Mouse (Mus musculus) intestine, embryonic 15.5 days (tissue): ENCODE data around the gene Aldoc. TPM values are rescaled to one million over a fixed set of nuclear protein-coding genes. Genes with fewer than 3 reads are reported as not detected.

Source experiments
- ATAC-seq: fragments of 200-750 bp; cut with Nextera tagmentation; 2 replicates; pipeline ENCODE4 v1.8.0; 2017; ENCODE audit warnings: moderate TSS enrichment, moderate library complexity
- H3K27ac ChIP-seq: fragments of 300-500 bp; sonication (generic); 2 replicates; pipeline ENCODE4 v1.5.1; 2015; ENCODE audit warnings: mild to moderate bottlenecking, inconsistent platforms
- H3K27me3 ChIP-seq: fragments of 300-500 bp; sonication (generic); replicated peaks from 2 replicates; pipeline ENCODE4 v1.6.1; 2015; ENCODE audit warnings: inconsistent platforms
- H3K36me3 ChIP-seq: fragments of 300-500 bp; sonication (generic); 2 replicates; pipeline ENCODE4 v1.6.1; 2015; ENCODE audit warnings: inconsistent platforms
- H3K4me1 ChIP-seq: fragments of 300-500 bp; sonication (generic); replicated peaks from 2 replicates; pipeline ENCODE4 v1.6.1; 2015; ENCODE audit warnings: inconsistent platforms
- H3K4me2 ChIP-seq: fragments of 300-500 bp; sonication (generic); replicated peaks from 2 replicates; pipeline ENCODE4 v1.6.1; 2015; ENCODE audit warnings: mild to moderate bottlenecking, inconsistent platforms
- H3K4me3 ChIP-seq: fragments of 300-500 bp; sonication (generic); replicated peaks from 2 replicates; pipeline ENCODE4 v1.5.1; 2015; ENCODE audit warnings: inconsistent platforms
- H3K9ac ChIP-seq: fragments of 300-500 bp; sonication (generic); 2 replicates; pipeline ENCODE4 v1.6.1; 2015; ENCODE audit warnings: inconsistent platforms
- H3K9me3 ChIP-seq: fragments of 300-500 bp; sonication (generic); 2 replicates; pipeline ENCODE4 v1.6.1; 2016; ENCODE audit warnings: inconsistent platforms
- WGBS: fragments of 180-500 bp; shearing (Covaris S2); methylation state at CpG from one replicate; pipeline ENCODE4 v1.1.7; 2015; 5-methylcytosine and 5-hydroxymethylcytosine counted together
- polyA plus RNA-seq: library from polyadenylated mRNA; unstranded; fragments of >200 nt; fragmentation: Nextera tagmentation; extraction: Ambion mirVana; gene quantifications from 2 replicates; pipeline ENCODE4 v1.2.1, GENCODE M21; 2015

Aldoc gene
- polyA plus RNA-seq, 1 experiment from 2014 or later, result 23.1 TPM

- Histone ChIP-seq H3K9ac (no peak overlapping the region), H3K9me3 (no peaks in the 10 kb centered on the region), H3K27me3 (no peaks in the 10 kb centered on the region), H3K36me3 (peaks cover 46% of the 10 kb centered on the region), H3K27ac (no peak overlapping the region), H3K4me3 (no peak overlapping the region), H3K4me1 (no peaks in the 10 kb centered on the region), H3K4me2 (no peak overlapping the region)
- ATAC-seq, result no peak
- 98% methylated on average over 2 of the region's 2 CpGs for WGBS
Measured at GRCm38 (mm10) chr11:78313662-78314061, 9.1 kb upstream of the Aldoc start.

DNA sequence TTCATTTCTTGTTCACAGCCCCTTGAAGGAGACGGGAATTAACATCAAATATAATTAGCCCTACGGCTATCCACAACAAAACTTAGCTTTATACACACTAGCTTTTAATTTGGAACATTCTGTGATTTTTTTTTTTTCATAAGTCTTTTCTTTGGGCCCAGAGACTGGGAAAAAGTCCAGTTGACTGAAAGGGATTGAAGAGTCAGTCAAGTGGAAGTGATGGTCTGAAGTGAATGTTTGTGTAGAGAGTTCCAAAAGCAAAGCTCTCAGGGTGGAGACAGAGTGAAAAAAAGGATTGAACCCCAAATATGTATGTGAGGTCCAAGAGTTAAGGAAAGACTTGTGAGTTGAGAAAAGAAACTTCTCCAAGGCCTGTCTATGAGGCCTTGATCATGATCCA is 4.4 kb upstream of the Aldoc start:
- WGBS, result 95% methylated on average over 2 of the region's 2 CpGs
- no peak for ATAC-seq
- Histone ChIP-seq H3K4me1 (peaks cover 8% of the 10 kb centered on the region; the same call in 1 of the 2 replicates), H3K36me3 (peaks cover 49% of the 10 kb centered on the region), H3K9ac (no peak overlapping the region), H3K4me3 (no peak overlapping the region), H3K27me3 (no peaks in the 10 kb centered on the region), H3K27ac (no peak overlapping the region), H3K4me2 (no peak overlapping the region), H3K9me3 (no peaks in the 10 kb centered on the region)

- ATAC-seq, result no peak
- H3K27me3 ChIP-seq, result no peaks in the 10 kb centered on the region
- no peak overlapping the region for H3K9ac ChIP-seq
- WGBS, result 51% methylated on average over 2 of the region's 2 CpGs
- peak overlapping the region; percentile 51 for H3K4me2 ChIP-seq
- H3K4me1 ChIP-seq, result peaks cover 10% of the 10 kb centered on the region; the same call in 1 of the 2 replicates
- H3K27ac ChIP-seq, result peak overlapping the region; percentile 61; the same call in 1 of the 2 replicates
- peaks cover 19% of the 10 kb centered on the region for H3K36me3 ChIP-seq
- no peak overlapping the region for H3K4me3 ChIP-seq
- H3K9me3 ChIP-seq, result no peaks in the 10 kb centered on the region
Measured at GRCm38 (mm10) chr11:78322076-78322831, 514 bp upstream of the Aldoc start.

GRCm38 (mm10) chr11:78324000-78324785 is 1.4 kb downstream of the Aldoc start:
- 83% methylated on average over 15 of the region's 15 CpGs for WGBS
- Histone ChIP-seq H3K36me3 (0 out of 2 replicates have a peak, but pooled peaks cover 8% of the 10 kb centered on the region), H3K4me1 (peaks cover 16% of the 10 kb centered on the region), H3K9me3 (no peaks in the 10 kb centered on the region), H3K9ac (no peak overlapping the region), H3K27me3 (no peaks in the 10 kb centered on the region), H3K4me2 (peak overlapping the region; percentile 51; the same call in 1 of the 2 replicates), H3K4me3 (no peak overlapping the region), H3K27ac (no peak overlapping the region)
- ATAC-seq, result no peak

- Histone ChIP-seq H3K4me3 (no peak overlapping the region), H3K9me3 (no peaks in the 10 kb centered on the region), H3K27ac (no peak overlapping the region), H3K4me2 (no peak overlapping the region), H3K36me3 (0 out of 2 replicates have a peak, but pooled peaks cover 8% of the 10 kb centered on the region), H3K4me1 (peaks cover 17% of the 10 kb centered on the region), H3K9ac (no peak overlapping the region), H3K27me3 (no peaks in the 10 kb centered on the region)
- 94% methylated on average over 12 of the region's 12 CpGs for WGBS
- ATAC-seq, result no peak
Measured at GRCm38 (mm10) chr11:78324965-78325364, 2.2 kb downstream of the Aldoc start.

- H3K27ac ChIP-seq, result no peak overlapping the region
- H3K9me3 ChIP-seq, result no peaks in the 10 kb centered on the region
- 93% methylated on average over 4 of the region's 4 CpGs for WGBS
- H3K4me1 ChIP-seq, result peaks cover 17% of the 10 kb centered on the region
- H3K27me3 ChIP-seq, result no peaks in the 10 kb centered on the region
- H3K4me2 ChIP-seq, result no peak overlapping the region
- H3K9ac ChIP-seq, result no peak overlapping the region
- ATAC-seq, result no peak
- H3K36me3 ChIP-seq, result no peaks in the 10 kb centered on the region
- no peak overlapping the region for H3K4me3 ChIP-seq
Measured at GRCm38 (mm10) chr11:78327215-78327614, 4.4 kb downstream of the Aldoc start.

DNA sequence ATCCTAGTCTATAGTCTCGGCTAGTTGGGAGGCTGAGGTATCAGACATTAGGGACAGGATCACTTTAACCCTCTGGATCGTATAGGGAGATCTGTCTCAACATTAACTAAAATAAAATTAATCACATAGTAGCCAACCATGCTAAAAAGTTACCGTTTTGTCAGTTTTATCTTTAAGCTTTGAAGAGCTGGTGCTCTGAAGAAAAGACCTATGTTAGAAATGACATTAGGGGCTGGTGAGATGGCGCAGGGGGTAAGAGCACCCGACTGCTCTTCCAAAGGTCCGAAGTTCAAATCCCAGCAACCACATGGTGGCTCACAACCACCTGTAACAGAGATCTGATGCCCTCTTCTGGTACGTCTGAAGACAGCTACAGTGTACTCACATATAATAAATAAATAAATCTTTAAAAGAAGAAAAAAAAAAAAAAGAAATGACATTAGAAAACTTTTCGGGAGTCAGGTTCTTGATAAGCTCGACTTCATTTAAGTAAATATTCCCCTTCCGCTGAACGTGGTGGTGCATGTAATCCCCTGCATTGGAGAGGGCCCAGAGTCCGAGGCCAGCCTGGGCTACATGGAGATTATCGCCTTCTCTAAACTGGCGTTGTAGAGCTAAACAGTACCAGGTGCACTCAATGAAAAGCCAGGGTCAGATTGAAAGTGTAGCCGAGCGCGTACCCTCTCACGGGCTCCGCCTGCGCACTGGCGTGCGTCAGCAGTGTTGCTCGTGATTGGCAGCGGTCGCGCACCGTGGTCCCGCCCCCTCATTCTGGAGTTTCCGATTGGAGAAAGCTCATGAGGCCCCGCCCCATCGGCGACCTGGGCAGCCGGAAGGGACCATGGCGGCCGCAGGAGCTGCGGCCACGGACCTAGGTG is 5.1 kb downstream of the Aldoc start, which contains the start of gene Pigs:
Pigs (plus strand) TSS at position 782 of the 878 bp plus-strand sequence.
- peak within 1 kb of the TSS; percentile 93 for H3K4me2 ChIP-seq
- H3K4me1 ChIP-seq, result peaks cover 14% of the 10 kb centered on the region
- peak within 1 kb of the TSS; percentile 85 for H3K9ac ChIP-seq
- H3K4me3 ChIP-seq, result peak within 1 kb of the TSS; percentile 94
- peak; percentile 99 for ATAC-seq
- H3K27ac ChIP-seq, result peak within 1 kb of the TSS; percentile 77; the same call in 1 of the 2 replicates
- H3K9me3 ChIP-seq, result no peaks in the 10 kb centered on the region
- H3K36me3 ChIP-seq, result no peaks in the 10 kb centered on the region
- 10% methylated on average over 37 of the region's 37 CpGs for WGBS
- no peaks in the 10 kb centered on the region for H3K27me3 ChIP-seq

DNA sequence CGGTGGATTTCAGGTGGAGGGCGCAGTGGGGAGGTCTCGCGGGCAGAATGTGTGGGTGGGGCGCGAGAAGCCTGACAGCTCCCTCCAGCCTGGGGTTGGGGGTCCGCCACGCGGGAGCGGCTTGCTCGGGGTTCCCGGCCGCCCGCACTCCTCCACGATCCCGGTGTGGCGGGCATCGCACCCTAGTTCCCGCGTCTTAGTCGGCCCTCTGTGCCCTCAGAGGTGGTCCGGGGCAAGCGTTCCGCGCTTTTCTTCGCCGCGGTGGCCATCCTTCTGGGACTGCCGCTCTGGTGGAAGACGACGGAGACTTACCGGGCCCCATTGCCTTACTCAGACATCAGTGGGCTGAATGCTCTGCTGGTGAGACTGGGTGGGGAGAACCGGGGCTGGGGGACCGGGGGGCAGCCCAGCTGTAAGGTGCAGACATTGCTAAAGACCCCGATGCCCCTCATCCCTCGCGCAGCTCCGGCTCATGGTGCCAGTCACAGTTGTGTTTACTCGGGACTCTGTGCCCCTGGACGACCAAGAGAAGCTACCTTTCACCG is 5.8 kb downstream of the Aldoc start:
- WGBS, result under 1% methylated on average over 41 of the region's 41 CpGs
- Histone ChIP-seq H3K27ac (no peak overlapping the region), H3K27me3 (no peaks in the 10 kb centered on the region), H3K4me1 (peaks cover 7% of the 10 kb centered on the region), H3K4me3 (peak overlapping the region; percentile 94), H3K9me3 (no peaks in the 10 kb centered on the region), H3K4me2 (peak overlapping the region; percentile 93), H3K9ac (peak overlapping the region; percentile 85), H3K36me3 (no peaks in the 10 kb centered on the region)
- ATAC-seq, result peak; percentile 72

DNA sequence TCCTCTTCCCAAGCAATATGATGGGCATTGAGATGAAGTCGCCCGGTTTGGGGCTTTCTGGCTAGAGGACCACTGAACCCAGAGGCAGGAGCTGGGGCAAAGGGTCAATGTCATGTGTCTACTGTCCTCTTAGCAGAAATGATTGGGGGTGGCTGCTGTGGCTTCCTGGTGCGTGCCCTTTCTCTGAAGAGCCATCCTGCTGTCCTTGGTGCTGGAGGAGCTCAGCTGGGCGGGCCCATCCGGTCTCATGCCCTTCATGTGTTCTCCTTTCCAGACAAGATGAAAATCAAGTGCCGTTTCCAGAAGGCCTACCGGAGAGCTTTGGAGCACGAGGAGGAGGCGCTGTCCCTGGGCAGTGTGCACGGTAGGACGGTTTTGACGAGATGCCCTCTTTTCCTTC is 9.9 kb downstream of the Aldoc start:
- 95% methylated on average over 12 of the region's 12 CpGs for WGBS
- no peaks in the 10 kb centered on the region for H3K27me3 ChIP-seq
- H3K4me3 ChIP-seq, result no peak overlapping the region
- no peaks in the 10 kb centered on the region for H3K9me3 ChIP-seq
- no peak for ATAC-seq
- H3K4me1 ChIP-seq, result peaks cover 7% of the 10 kb centered on the region
- H3K4me2 ChIP-seq, result no peak overlapping the region
- H3K9ac ChIP-seq, result no peak overlapping the region
- H3K27ac ChIP-seq, result no peak overlapping the region
- 0 out of 2 replicates have a peak, but pooled peaks cover 4% of the 10 kb centered on the region for H3K36me3 ChIP-seq

GRCm38 (mm10) chr11:78333992-78334391 is 11.2 kb downstream of the Aldoc start:
- Histone ChIP-seq H3K9me3 (no peaks in the 10 kb centered on the region), H3K4me3 (no peak overlapping the region), H3K27me3 (no peaks in the 10 kb centered on the region), H3K4me2 (no peak overlapping the region), H3K9ac (no peak overlapping the region), H3K4me1 (peaks cover 4% of the 10 kb centered on the region), H3K36me3 (peaks cover 8% of the 10 kb centered on the region), H3K27ac (no peak overlapping the region)
- no peak for ATAC-seq
- 92% methylated on average over 5 of the region's 5 CpGs for WGBS

DNA sequence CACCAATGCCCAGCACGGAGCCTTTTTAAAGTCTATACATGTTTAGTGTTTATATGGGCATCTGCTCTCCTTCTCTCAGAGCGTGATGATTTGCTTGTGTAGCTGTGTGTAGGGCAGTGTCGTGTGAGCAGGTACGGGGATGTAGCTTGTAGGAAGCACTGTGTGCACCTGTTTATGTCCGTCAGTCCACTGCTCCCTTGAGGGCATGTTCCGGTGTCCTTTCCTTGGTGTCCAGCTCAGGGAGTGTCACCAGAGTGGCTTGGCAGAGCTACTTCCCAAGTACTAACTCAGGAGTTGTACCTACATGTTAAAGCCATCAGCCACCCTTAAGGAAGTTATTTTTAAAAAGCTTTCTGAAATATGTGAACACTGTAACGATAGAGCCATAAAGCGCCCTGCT is 14.3 kb downstream of the Aldoc start:
- Histone ChIP-seq H3K9ac (no peak overlapping the region), H3K27me3 (no peaks in the 10 kb centered on the region), H3K27ac (no peak overlapping the region), H3K4me3 (no peak overlapping the region), H3K4me2 (no peak overlapping the region), H3K36me3 (peaks cover 12% of the 10 kb centered on the region), H3K4me1 (no peaks in the 10 kb centered on the region), H3K9me3 (no peaks in the 10 kb centered on the region)
- ATAC-seq, result no peak
- WGBS, result 94% methylated on average over 8 of the region's 8 CpGs
